Mouse (Mus musculus) hindbrain, embryonic 11.5 days (tissue): ENCODE data around the gene Lrfn1. TPM values are rescaled to one million over a fixed set of nuclear protein-coding genes. Genes with fewer than 3 reads are reported as not detected.
A peak's percentile ranks its signal among the peaks of the same experiment; 100 is the strongest.

ENCODE experiments used
- ATAC-seq: fragments of 200-750 bp; cut with Nextera tagmentation; 2 replicates; pipeline ENCODE4 v1.8.0; 2017; ENCODE audit warnings: mild to moderate bottlenecking, moderate TSS enrichment, moderate library complexity; ENCODE audit not compliant: low FRiP score
- DNase-seq: peaks from one replicate; pipeline ENCODE4 v3.0.0-alpha.2; 2015; ENCODE audit warnings: low spot score
- H3K27ac ChIP-seq: fragments of 300-500 bp; sonication (generic); 2 replicates; pipeline ENCODE4 v1.5.1; 2014; ENCODE audit warnings: mild to moderate bottlenecking, low read depth, low read length
- H3K27me3 ChIP-seq: fragments of 300-500 bp; sonication (generic); 2 replicates; pipeline ENCODE4 v1.6.1; 2014; ENCODE audit warnings: mild to moderate bottlenecking, low read length, moderate library complexity, mixed read lengths; ENCODE audit not compliant: control insufficient read depth, insufficient read depth
- H3K36me3 ChIP-seq: fragments of 300-500 bp; sonication (generic); 2 replicates; pipeline ENCODE4 v1.6.1; 2014; ENCODE audit warnings: mild to moderate bottlenecking, low read length, moderate library complexity, mixed read lengths; ENCODE audit not compliant: control insufficient read depth, insufficient read depth
- H3K4me1 ChIP-seq: fragments of 300-500 bp; sonication (generic); replicated peaks from 2 replicates; pipeline ENCODE4 v1.6.1; 2014; ENCODE audit warnings: low read length, mixed read lengths; ENCODE audit not compliant: control insufficient read depth, insufficient read depth
- H3K4me2 ChIP-seq: fragments of 300-500 bp; sonication (generic); replicated peaks from 2 replicates; pipeline ENCODE4 v1.6.1; 2014; ENCODE audit warnings: mild to moderate bottlenecking, low read depth, low read length
- H3K4me3 ChIP-seq: fragments of 300-500 bp; sonication (generic); 2 replicates; pipeline ENCODE4 v1.5.1; 2014; ENCODE audit warnings: low read depth, low read length
- H3K9ac ChIP-seq: fragments of 300-500 bp; sonication (generic); 2 replicates; pipeline ENCODE4 v1.6.1; 2014; ENCODE audit warnings: low read depth, low read length
- H3K9me3 ChIP-seq: fragments of 300-500 bp; sonication (generic); 2 replicates; pipeline ENCODE4 v1.6.1; 2016; ENCODE audit warnings: low read length; ENCODE audit not compliant: control insufficient read depth
- WGBS: fragments of 180-500 bp; shearing (Covaris S2); extraction: QIAGEN DNeasy Blood & Tissue Kit; methylation state at CpG from one replicate; pipeline ENCODE4 v1.1.7; 2014; 5-methylcytosine and 5-hydroxymethylcytosine counted together
- polyA plus RNA-seq: library from polyadenylated mRNA; unstranded; fragments of >200 nt; fragmentation: Nextera tagmentation; extraction: Ambion mirVana; gene quantifications from 2 replicates; pipeline ENCODE4 v1.2.1, GENCODE M21; 2014

Gene Lrfn1
- polyA plus RNA-seq, 1 experiment from 2014 or later = 5.8 TPM

DNA sequence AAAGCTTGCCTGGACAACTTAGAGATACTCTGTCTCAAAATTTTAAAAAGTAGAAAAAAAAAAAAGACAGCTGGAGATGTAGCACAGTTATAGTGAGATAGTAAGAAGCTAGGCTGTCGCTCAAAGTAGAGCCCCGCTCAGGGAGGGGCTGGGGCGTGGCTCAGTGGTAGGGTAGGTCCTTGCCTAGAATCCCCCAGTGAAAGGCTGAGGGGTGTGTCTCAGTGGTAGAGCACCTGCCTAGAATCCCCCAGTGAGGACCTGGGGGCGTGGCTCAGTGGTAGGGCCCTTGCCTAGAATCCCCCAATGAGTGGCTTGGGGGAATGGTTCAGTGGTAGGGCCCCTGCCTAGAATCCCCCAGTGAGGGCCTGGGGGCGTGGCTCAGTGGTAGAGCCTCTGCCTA, 8.6 kb downstream of the Lrfn1 start:
- Histone ChIP-seq H3K9me3 (no peaks in the 10 kb centered on the region), H3K9ac (no peak overlapping the region), H3K4me2 (no peak overlapping the region), H3K36me3 (peaks cover 18% of the 10 kb centered on the region), H3K4me1 (no peaks in the 10 kb centered on the region), H3K4me3 (no peak overlapping the region), H3K27me3 (no peaks in the 10 kb centered on the region), H3K27ac (no peak overlapping the region)
- DNase-seq (no peak), ATAC-seq (no peak)
- 96% methylated on average over 5 of the region's 5 CpGs for WGBS

DNA sequence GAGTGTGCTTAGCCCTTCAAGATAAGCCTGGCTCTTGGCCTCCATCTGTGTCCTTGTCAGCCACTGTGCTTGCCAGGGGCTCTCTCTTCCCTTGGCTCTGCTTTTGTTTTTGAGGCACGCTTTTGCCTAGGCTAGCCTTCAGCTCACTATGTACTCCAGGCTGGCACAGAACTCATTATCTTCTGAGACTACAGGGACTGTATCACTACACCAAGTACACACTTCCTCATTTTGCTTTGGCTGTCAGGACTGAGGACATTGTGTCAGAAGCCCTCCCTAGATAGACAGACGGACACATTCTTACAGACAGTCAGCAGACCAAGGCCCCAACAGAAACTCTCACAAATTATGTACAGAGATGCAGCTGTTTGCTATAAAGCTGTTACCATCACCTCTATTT, 11.0 kb downstream of the Lrfn1 start:
- H3K9ac ChIP-seq = no peak overlapping the region
- no peak for DNase-seq
- H3K9me3 ChIP-seq = no peaks in the 10 kb centered on the region
- H3K27me3 ChIP-seq = peaks cover 10% of the 10 kb centered on the region
- H3K27ac ChIP-seq = no peak overlapping the region
- no peaks in the 10 kb centered on the region for H3K4me1 ChIP-seq
- ATAC-seq = no peak
- H3K4me3 ChIP-seq = no peak overlapping the region
- 93% methylated on average over 2 of the region's 2 CpGs for WGBS
- H3K4me2 ChIP-seq = no peak overlapping the region
- peaks cover 18% of the 10 kb centered on the region for H3K36me3 ChIP-seq

DNA sequence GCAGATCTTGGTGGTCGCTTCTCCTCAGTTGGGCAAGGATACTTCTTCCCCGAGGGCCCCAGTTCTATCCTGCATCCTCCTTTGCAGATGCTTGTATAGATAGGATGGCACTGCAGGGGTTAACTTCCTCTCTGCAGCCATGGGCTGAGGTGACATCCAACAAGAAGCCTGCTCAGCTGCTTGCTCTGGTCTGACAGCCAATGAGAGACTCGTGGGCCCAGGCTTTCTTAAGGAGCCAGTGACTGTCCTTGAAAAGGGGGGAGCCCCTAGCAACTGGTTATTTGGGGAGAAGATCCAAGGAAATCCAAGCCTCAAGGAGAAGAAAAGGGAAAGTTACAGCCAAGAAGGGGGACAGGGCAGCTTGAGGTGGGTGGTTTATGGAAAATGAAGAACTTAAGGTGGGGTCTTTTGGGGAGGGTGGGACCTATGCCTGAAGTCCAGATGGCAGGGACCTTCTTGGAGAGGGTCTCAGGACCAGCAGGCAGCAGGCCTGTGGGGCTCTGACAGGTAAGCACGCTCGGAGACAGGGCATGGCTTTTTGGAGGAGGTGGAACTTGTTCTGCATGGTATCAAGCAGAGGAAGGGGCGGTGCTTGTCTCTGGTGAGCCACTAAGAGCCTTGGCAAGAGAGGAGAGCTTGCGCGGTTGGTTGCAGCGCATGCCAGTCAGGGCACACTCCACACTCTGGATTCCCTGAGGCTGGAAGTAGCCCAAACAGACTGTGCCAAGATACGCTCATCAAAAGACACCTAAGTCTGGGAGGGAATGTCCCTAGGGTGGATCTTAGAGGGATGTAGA, 12.8 kb downstream of the Lrfn1 start:
- WGBS = 55% methylated on average over 10 of the region's 10 CpGs
- DNase-seq (peak; percentile 35), ATAC-seq (no peak)
- Histone ChIP-seq H3K4me1 (no peaks in the 10 kb centered on the region), H3K27me3 (peaks cover 10% of the 10 kb centered on the region), H3K4me3 (no peak overlapping the region), H3K9ac (no peak overlapping the region), H3K4me2 (no peak overlapping the region), H3K36me3 (peaks cover 13% of the 10 kb centered on the region), H3K9me3 (no peaks in the 10 kb centered on the region), H3K27ac (no peak overlapping the region)

DNA sequence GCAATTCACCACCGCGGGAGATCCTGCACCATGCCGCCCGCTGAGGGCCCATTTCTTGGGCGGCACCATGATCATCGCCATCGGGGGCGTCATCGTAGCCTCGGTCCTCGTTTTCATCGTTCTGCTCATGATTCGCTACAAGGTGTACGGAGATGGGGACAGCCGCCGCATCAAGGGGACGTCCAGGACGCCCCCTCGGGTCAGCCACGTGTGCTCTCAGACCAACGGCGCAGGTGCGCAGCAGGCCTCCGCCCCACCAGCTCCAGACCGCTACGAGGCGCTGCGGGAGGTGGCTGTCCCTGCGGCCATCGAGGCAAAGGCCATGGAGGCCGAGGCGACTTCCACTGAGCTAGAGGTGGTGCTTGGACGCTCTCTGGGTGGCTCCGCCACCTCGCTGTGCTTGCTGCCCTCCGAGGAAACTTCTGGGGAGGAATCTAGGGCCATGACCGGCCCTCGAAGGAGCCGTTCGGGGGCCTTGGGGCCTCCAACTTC, 15.0 kb downstream of the Lrfn1 start:
- H3K4me1 ChIP-seq = no peaks in the 10 kb centered on the region
- H3K9me3 ChIP-seq = no peaks in the 10 kb centered on the region
- 15% methylated on average over 40 of the region's 40 CpGs for WGBS
- no peak overlapping the region for H3K27ac ChIP-seq
- peaks cover 10% of the 10 kb centered on the region for H3K27me3 ChIP-seq
- DNase-seq (no peak), ATAC-seq (peak; percentile 34)
- peak overlapping the region; percentile 67 for H3K4me2 ChIP-seq
- peak overlapping the region; percentile 30 for H3K4me3 ChIP-seq
- peak overlapping the region; percentile 44; the same call in 1 of the 2 replicates for H3K9ac ChIP-seq
- peaks cover 8% of the 10 kb centered on the region; the same call in 1 of the 2 replicates for H3K36me3 ChIP-seq

DNA sequence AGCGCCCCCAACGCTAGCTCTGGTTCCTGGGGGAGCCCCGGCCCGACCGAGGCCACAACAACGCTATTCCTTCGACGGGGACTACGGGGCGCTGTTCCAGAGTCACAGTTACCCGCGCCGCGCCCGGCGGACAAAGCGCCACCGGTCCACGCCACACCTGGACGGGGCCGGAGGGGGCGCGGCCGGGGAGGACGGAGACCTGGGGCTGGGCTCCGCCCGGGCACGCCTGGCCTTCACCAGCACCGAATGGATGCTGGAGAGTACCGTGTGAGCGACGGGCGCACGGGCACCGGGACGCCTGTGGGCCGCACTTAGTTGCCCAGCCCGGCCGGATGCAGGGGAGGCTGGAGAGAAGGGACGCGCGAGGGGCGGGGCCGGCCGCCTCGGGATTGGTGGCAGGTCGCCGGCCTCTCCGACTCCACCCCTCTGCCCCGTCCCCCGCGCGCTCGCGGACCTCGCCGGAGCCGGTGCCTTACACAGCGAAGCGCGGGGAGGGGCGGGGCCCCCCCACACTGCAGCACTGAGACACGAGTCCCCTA, 15.5 kb downstream of the Lrfn1 start:
- DNase-seq = peak; percentile 81
- Histone ChIP-seq H3K4me3 (peak overlapping the region; percentile 30), H3K27me3 (peaks cover 10% of the 10 kb centered on the region), H3K9me3 (no peaks in the 10 kb centered on the region), H3K4me2 (peak overlapping the region; percentile 67), H3K36me3 (peaks cover 7% of the 10 kb centered on the region; the same call in 1 of the 2 replicates), H3K27ac (no peak overlapping the region), H3K4me1 (no peaks in the 10 kb centered on the region), H3K9ac (peak overlapping the region; percentile 44)
- 1% methylated on average over 52 of the region's 63 CpGs for WGBS
- ATAC-seq = peak; percentile 77

DNA sequence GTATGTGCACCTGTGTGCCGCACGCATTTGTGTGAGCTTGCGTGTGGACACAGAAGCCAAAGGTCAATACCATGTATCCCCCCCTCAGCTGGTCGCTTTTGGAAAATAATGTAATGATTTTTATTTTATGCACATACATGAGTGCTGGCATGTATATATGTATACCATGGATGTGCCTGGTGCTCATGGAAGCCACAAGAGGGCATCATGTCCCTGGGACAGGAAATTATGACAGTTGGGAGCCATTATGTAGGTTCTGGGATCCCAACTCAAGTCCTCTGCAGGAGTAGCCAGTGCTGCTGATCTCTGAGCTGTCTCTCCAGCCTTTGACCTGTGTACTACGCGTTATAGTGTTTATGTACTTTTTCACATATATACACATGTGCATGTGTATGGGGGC, 24.4 kb downstream of the Lrfn1 start:
- no peak overlapping the region for H3K9ac ChIP-seq
- H3K27ac ChIP-seq = no peak overlapping the region
- ATAC-seq = no peak
- H3K4me2 ChIP-seq = no peak overlapping the region
- no peaks in the 10 kb centered on the region for H3K27me3 ChIP-seq
- WGBS = 87% methylated on average over 6 of the region's 6 CpGs
- no peaks in the 10 kb centered on the region for H3K4me1 ChIP-seq
- no peak for DNase-seq
- H3K36me3 ChIP-seq = no peaks in the 10 kb centered on the region
- no peaks in the 10 kb centered on the region for H3K9me3 ChIP-seq
- no peak overlapping the region for H3K4me3 ChIP-seq

DNA sequence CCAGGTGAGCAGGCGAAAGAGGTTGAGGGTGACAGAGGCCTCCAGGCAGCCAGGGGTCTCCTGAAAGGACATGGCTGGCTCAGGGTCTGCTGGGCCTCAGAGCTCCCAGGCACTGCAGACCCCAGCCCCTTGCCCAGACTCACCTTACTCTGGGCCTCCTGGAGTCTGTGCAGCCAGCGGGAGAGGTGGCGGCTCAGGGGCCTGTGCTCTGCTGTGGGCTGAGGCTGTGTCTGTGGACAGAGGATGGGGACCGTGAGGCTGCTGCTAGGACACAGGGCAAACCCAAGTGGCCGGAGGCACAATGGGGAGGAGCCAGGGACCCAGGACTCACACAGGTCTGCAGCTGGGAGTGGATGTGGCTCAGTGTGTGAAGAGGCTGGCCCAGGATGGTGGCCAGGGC, 25.6 kb downstream of the Lrfn1 start:
- H3K36me3 ChIP-seq = no peaks in the 10 kb centered on the region
- H3K27ac ChIP-seq = no peak overlapping the region
- H3K4me3 ChIP-seq = no peak overlapping the region
- no peak for ATAC-seq
- no peak for DNase-seq
- 85% methylated on average over 5 of the region's 5 CpGs for WGBS
- H3K4me2 ChIP-seq = no peak overlapping the region
- H3K9me3 ChIP-seq = no peaks in the 10 kb centered on the region
- H3K27me3 ChIP-seq = no peaks in the 10 kb centered on the region
- no peak overlapping the region for H3K9ac ChIP-seq
- H3K4me1 ChIP-seq = no peaks in the 10 kb centered on the region

DNA sequence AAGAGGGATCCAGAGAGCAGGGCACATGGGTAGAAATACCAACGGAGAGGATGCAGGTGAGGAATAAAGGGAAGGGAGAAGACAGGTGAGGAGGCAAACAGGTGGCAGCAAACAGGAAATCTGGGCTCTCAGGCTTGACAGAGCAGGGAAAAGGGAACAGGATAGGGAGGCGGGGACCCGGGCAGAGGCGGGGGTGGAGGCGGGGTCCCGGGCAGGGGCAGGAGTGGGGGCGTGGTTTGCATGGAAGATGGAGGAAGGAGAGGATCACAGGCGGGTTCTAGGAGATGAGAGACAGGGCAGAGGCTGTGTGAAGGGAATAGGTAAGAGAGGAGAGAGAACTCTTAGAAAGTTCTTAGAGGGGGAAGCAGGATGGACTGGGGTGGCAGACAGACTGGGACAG, 27.1 kb downstream of the Lrfn1 start:
- no peak for DNase-seq
- H3K27me3 ChIP-seq = no peaks in the 10 kb centered on the region
- no peak for ATAC-seq

DNA sequence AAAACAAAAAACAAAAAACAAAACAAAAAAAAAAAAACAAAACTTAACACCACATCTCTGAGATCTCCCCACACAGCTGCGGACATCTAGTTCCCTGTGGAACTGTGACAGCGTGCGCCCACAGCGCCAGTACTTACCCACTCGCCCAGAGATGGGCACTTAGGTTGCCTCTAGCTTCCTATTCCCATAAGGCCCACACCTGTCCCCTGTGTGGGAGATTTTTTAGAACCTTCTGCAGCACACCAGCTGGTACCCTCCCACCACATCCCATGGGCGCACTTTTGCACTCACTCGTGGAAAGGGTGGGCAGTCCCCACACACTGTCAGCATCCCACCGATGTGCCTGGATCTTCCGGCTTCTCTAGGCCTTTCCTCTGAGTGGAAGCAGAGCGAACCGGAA, 31.1 kb downstream of the Lrfn1 start:
- WGBS = 89% methylated on average over 11 of the region's 11 CpGs
- Histone ChIP-seq H3K4me3 (no peak overlapping the region), H3K27ac (no peak overlapping the region), H3K4me1 (no peaks in the 10 kb centered on the region), H3K9ac (no peak overlapping the region), H3K27me3 (no peaks in the 10 kb centered on the region; the same call in 1 of the 2 replicates), H3K9me3 (no peaks in the 10 kb centered on the region), H3K4me2 (no peak overlapping the region), H3K36me3 (no peaks in the 10 kb centered on the region)
- DNase-seq (no peak), ATAC-seq (no peak)

More for the DNA sequence above, 27.1 kb downstream of the Lrfn1 start:
- Histone ChIP-seq H3K4me2 (no peak overlapping the region), H3K4me3 (no peak overlapping the region), H3K36me3 (no peaks in the 10 kb centered on the region), H3K9ac (no peak overlapping the region), H3K9me3 (no peaks in the 10 kb centered on the region), H3K4me1 (no peaks in the 10 kb centered on the region), H3K27ac (no peak overlapping the region)
- WGBS = 10% methylated on average over 8 of the region's 8 CpGs
